Mouse (Mus musculus) olfactory bulb, adult 2 months (tissue): ENCODE results near the gene Rbms2.

Source experiments
- CTCF ChIP-seq: fragments of 200-500 bp; IDR thresholded peaks from 2 replicates; pipeline ENCODE4 v1.5.1; 2012; ENCODE audit warnings: low read depth, mild to moderate bottlenecking, low read length, moderate library complexity; ENCODE audit not compliant: insufficient read depth
- POLR2A ChIP-seq: fragments of 200-500 bp; IDR thresholded peaks from 2 replicates; pipeline ENCODE4 v1.6.1; 2012; ENCODE audit warnings: mild to moderate bottlenecking, low read depth, low read length, moderate library complexity; ENCODE audit not compliant: insufficient read depth

DNA sequence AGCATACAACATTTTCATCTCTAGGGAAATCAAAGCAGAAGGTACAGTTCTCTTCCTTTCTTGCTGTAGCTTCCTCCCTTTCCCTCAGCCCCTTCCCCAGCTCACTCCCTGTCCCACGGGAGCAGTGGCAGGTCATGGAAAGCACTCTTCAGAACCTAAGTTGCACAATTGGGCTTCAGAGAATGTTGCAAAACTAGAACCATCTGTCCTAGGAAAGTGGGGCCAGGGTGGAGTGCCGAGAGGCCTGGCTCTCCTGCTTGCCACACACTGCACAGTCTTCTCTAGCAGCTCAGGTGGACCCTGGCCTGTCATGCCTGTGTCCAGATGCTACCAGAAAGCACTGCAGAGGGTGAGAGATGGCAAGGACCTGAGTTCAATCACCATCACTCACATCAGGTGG, 35.1 kb downstream of the Rbms2 start:
- TF ChIP-seq CTCF: no peak
- no peak for TF ChIP-seq POLR2A
